Mouse (Mus musculus) fat pad, adult 2 months (tissue): ENCODE data around the gene Rps6kc1.
"Not testable (repeated sequence)": the region's sequence is repeated elsewhere in the genome, so short reads cannot be mapped to it uniquely, and the experiment has no call there.

Experiments
- DNase-seq: peaks from one replicate; pipeline ENCODE4 v3.0.0-alpha.2; 2011; ENCODE audit warnings: low read depth, low spot score; ENCODE audit errors: extremely low read depth

Rps6kc1 gene

DNA sequence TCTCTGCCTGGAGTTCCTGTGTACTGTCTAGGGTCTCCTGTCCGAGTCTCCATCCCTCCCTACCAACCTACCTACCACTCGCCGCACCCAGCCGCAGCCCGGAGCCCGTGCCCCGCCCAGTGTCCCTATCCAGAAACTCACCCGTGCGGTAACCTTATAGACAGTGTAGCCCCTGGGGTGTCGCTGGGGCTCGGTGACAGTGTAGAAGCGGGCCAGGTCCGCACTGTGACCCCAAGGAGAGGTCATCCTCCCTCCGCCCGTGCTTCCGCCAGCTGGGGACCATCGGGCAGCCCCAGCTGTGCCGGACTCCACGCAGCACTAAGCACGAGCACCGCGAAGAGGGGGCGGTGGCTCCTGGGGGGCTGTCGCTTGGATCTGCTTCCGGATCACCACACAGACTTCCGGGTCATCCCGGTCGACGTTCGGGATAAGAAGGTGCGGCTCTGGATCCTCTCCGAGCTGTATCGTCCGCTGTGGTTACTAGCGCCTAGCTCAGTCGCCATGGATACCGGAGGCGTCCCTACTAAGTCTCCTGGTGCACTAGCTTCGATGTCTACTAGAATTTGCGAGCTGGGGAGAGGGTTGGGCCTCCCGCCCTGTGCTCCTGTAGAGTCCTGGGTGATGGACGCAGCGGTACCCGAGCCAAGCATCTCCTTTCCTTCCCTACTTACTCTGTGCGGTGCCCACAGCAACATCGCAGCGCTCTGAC lies at the start of gene Rps6kc1:
Rps6kc1 (minus strand) TSS at position 356 of the 709 bp plus-strand sequence.
- DNase-seq = no peak

DNA sequence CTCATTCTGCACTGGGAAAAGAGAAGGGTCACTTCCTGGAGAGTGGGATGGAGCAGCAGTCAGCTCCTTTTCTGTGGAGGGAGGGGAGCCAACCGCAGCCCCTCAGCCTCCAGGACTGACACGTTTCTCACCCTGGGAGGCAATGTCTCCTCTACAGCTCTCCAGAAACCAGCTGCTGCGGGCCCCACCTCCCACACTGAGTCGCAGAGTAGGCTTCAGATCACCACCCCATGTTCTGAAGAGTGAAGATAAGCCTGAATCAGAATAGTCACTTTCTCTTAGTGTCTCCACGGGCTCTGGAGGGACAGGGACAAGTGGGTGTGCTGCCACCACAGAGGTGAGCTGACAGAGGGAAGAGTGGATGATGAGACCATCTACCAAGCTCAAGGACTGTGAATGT lies 47.3 kb upstream of the Rps6kc1 start:
- no peak for DNase-seq

DNA sequence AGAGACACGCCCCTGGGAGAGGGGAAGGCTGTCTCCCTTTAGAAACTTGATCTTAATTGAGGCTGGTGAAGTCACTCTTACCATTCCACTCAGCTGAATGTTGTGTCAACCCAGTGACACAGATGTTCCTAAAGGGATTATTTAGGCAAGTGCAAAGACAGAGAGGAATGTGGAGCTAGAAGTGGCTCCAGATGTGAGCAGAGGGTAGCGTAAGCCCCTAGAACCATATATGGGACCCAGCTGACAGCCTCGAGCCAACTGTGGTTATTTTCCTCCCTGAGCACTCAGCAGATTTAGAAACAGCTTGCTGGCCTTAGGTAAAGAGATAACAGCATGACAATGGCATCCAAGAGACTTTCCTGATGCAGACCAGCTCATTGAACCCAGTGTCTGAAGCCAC lies 41.4 kb upstream of the Rps6kc1 start:
- no peak for DNase-seq

DNA sequence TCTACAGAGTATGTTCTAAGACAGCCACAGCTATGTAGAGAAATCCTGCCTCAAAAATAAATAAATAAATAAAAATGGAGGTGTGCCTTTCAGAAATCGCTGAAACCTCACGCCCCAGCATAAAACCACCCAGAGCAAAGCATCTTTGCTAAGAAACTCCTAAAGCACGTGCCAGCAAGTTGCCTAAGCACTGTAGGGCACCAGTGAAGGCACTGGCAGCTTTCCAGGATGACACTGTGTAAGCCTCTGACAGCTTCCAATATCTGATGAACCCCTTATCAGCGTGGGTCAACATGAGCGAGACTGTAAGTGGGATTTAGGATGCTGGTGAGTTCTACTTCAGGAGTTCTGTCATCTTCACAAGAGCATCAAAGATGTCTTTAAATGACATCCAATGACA lies 39.4 kb upstream of the Rps6kc1 start:
- DNase-seq = no peak

DNA sequence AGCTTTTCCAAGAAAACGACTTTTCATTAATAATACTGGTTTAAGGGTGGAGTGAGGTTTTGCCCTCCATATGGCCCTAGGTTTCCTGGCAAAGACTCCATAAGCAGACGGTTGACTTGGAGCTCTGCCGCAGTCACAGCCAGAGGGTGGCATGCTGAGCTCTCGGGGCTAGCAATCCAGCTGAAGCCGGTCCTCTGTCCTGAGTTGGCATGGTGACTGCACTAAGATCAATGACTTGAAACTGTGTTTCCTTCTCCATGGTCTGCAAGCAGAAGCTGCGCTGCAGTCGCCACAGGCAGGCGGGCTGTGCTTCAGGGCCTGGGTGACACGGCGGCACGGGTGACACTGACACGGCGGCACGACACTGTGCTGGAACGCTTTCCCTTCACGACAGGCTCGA lies 37.3 kb upstream of the Rps6kc1 start:
- DNase-seq = no peak

DNA sequence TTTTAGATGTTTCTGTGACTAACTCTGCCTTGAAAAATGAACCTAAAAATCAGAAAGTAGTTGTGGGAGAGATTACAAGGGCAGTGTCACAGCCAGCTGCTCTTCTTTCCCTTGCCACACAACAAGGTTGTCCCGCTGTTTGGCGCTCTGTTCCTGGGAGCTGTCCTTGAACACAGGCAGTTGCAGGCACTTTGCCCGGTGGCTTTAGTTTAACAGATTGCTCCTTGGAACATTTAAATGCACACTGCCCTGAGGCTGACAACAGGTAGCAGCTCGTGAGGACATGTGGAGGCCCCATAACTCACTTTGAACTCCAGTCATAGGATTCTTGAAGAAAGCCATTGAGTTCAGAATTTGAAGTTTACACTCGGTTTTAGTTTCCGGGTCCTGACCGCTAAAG lies 36.9 kb upstream of the Rps6kc1 start:
- DNase-seq = peak; percentile 90

DNA sequence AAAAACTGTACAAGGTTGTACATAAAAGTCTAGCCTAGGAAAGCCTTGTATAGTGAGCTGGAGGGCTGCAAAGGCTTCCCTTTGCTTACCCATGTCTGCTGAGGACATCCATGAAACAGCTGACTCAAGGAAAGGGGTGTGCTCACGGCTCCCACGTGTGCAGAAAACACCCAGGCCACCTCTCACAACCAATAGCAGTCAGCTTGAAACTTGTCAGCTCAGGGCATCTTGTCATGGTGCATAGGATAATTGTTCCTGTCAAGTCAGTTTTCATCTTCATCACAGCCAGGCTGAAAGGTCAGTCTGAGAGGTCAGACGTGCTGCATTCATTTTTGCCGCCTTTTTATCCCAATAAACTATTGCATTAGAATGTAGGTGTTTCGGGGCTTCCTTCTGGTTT lies 36.4 kb upstream of the Rps6kc1 start:
- DNase-seq = no peak

DNA sequence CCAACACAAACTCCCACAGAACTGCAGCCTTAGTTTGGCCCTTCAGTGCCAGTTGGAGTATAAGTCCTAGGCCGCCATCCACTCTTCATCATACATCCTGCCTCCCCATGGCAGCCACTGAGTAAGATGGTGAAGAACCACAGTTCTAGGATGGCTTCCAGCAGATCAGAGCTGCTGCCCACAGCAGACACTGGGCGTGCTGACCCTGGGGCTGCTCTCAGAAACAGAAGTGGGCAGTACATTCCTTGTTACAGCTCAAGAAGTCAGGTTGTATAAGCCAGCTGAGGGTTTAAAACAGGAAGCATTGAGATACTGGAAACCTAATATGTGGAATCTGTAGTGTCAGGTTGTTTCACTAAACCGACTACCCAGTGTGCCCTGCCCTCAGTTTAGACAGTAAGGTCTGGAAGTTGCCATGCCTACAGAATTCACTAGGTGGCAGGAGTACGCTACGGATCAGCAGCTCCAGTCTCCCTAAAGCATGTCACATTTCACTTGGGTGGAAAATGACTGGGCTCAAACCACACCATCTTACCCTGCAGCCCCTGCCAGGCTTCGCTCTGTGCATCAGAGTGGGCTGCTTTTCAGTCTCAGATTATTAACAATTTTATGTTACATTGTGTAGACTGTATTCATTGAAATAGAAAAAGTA lies 32.7 kb upstream of the Rps6kc1 start:
- DNase-seq = no peak

DNA sequence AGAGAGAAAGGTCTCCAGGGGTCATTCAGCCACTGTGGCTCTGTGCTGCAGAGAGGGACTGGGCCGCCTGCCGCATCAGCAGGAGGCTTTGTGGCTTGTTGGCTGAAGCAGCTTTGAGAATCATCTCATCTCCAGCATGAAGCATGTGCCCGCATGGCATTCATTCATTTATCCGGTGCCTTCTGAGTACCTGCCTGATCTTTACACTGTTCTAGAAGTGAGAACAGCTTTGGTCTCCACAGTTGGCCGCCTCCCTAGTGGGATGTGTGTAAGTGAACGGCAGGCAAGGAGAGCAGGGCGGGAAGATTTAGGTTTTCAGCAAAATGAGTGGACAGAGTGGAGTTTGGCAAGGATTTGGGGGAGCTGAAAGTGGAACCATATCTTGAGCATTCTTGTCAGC lies 28.2 kb upstream of the Rps6kc1 start:
- DNase-seq = no peak

DNA sequence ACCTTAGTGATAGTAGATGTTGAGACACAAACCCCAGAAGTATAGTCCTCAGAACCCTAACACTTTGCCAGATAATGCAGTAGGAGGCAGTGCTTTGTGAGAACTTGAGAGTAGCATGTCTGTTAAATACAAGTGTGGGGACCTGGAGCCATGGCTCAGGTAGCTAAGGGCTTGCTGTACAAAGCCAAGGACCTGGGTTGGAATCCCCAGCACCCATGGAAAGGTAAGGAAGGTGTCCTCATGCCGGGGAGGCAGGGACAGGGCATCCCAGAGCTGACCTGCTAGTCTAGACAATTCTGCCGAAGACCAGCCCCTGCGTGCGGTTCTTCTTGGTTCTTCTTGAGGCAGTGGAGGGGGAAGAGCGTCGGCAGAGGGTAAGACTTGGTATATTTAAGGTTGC lies 18.6 kb upstream of the Rps6kc1 start:
- DNase-seq = no peak

DNA sequence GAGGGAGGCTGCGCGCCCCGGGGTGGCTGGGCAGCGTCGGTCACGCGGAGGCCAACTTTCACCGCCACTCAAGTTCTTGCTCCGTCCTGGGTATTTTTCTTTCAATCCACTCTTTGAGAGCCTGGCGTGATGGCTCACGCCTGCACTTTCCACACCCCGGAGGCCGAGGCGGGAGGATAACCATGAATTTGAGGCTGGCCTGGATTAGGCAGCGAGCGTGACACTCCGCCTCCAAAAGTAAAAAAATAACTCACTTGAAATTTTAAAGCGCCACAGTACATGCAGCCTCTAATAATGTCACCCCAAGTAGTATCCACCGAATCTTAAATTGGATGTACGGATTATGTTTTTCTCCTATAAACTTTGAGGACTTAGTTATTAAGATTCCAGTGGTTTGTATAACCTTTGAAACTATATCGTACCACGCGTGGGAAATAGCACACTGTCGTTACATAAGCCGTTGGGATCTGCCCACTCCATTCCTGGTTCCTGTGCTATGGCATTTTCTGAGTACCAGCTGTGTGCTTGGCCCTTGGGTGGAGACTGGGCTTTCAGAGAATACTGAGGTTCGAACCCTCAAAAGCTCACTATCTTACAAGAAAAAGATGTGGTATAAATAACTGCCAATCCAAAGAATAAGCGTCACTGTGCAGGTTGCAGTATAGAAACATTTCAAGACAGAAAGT lies 17.6 kb upstream of the Rps6kc1 start:
- no peak for DNase-seq

DNA sequence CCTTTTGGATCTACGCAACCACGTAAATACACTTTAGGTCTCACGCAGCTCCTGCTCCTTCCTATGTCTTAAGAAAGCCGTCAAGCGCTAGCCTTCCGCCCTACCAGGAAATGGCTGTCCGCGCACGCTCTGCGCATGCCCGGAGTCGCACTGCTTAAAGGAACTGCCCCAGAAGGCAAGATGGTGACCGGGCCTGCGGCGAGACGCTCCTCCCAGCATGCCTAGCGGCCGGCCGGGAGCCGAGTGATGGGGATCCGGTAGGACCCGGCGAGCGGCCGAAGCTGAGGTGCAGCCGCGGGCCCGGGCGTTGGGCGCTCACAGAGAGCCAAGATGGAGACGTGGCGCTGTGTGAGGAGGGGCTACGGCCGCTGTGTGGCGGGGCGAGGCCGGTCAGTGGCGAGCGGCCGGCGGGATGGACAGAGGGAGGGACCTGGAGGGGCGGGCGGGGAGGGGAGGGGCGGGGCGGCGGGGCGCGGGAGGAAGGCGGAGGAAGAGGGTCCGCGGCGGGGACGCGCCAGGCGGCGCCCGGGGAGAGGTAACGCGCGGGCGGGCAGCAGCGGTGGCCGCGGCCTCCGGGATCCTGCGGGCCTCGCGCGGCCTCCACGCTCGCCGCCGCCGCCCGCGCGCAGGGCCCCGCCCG lies 16.9 kb upstream of the Rps6kc1 start:
- peak; percentile 85 for DNase-seq

DNA sequence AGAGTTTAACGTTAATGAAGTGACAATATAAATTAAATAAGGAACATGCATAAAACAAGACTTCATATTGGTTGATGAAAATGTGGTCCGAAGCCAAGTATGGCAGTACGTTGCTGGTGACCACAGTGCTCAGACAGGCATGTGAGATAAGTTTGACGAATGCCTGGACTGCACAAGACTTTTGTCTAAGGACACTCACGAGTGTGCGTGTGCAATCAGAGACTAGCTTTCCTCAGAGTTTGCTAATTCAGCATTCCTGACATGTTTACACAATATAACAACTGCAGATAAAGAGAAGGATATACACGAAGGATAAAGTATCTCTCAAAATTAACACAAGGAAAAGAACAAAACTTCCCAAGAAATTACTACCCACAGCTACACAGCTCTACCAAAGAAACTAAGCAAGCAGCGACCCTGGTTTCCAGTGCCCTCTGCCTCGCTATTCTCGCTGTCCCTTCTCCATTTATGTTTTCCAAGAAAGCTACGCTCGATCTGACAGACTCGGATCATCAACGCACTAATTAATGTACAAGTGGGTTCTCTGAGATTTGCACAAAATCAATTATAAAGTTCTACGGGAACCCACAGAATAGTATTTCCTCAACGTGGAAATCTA lies 16.3 kb upstream of the Rps6kc1 start:
- DNase-seq = no peak

DNA sequence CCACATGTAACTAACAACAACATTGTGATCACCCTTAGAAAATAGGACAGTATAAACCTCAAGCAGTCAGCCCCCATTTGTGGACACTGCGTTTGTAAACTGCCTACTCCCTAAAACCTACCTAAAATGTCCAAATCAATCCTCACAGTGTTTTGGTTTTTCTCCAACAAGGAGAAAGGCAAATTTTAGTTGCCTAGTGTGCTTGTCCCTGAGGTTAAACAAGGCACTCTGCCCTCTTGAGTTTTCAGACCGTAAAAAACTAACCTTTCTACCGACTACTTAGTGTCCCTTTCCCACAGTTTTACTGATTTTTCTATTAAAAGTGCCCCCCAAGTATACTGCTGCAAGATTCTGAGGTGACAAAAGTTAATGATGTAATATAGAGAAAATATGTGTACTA lies 15.7 kb upstream of the Rps6kc1 start:
- no peak for DNase-seq

DNA sequence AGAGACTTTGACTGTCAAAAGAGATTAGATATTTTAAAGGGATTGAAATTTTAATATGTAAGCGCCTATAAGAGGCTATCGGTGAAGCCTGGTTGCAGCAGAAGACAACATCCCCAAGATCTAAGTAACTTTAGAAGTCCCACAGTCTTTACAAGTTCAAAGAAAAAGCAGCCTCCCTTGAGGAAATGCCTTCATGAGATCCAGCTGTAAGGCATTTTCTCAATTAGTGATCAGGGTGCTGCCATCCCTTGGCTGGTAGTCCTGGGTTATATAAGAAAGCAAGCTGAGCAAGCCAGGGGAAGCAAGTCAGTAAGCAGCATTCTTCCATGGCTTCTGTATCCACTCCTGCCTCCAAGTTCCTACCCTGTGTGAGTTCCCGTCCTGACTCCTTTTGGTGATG lies 13.2 kb upstream of the Rps6kc1 start, which contains the start of gene Angel2:
Angel2 (plus strand) TSS at position 301 of the 400 bp plus-strand sequence.
- DNase-seq = not testable (repeated sequence)

DNA sequence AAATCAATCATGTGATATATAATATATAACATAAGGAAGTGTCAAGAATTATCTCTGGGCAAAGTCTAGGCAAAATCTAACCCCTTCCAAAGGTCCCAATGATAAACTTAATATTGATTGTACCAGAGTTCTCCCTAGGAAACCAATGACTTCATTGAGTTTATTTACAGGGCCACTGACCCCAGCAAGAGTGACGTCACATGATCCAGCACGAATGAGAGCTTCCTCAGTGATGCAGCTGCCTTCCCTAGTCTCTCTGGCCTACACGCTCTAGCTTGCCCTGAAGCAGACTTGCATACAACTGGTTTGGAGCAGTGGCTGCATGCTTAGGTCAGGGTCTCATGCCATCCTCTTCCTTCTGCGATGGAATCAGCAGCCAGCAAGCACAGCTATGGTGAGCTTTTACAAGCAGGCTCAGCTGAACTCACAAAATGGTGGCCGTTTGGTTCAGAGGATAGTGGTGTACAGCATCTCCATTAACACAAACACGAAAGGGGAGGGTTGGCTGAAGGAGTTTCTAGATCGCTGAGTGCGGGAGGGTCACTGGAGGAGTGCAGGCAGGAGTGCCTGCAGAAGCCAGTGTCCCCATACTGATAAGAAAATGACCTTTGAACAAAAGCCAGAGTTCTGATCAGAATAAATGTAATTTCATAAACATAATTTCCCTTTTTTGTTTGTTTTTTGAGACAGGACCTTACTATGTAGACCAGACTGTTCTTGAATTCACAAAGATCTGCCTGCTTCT lies 8.3 kb upstream of the Rps6kc1 start:
- no peak for DNase-seq

DNA sequence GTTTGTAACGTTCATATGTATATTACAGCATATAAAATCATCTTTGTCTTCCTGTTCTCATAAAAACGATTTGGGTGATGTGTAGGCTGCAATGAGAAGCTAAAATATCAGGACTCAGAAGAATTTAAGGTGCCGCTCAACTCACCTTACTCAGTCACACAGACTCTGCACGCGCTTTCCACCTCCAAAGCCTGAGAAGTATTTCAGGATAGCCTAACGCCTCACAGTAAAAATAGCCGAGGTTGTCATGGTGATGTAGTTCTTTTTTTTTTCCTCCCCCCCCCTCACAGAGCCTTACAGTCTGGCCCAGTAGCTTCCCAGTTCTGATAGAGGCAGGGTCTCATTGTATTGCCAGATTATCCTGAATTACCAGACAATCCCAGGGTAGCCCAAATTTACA lies 7.4 kb upstream of the Rps6kc1 start:
- DNase-seq = no peak

DNA sequence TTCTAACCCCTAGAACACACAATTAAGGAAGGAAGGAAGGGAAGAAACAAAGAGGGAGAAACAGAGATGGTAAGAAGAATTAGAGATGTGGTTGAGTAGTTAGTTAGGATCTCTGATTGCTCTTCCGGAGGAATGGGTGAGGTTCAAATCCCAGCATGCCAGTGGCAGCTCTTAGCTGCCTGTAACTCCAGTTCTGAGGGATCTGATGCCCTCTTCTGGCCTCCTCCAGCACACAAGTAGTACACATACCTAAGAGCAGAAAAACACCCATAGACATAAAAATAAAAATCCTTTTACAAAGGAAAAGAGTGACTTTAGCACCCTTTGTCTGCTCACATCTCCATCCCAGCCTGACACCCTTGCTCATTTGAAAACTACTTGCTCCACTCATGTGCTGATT lies 1.1 kb upstream of the Rps6kc1 start:
- DNase-seq = no peak

DNA sequence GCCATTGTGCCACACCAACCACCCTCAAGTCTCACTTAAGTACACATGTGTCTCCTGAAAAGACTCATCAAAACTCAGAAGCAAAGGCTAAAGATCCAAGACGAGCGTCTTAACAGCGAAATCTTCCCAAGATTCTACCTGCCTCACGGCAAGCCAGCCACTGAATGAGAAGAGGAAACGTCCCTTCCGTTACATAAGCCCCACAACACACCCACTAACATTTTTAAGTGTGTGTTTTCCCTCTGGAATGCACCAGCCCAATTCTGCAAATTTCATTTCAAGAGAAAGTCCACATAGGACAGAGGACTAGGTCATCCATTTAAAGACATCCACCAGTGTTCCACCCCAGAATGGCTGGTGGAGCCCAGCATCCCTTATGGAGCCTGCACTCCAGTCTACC lies 734 bp downstream of the Rps6kc1 start:
- no peak for DNase-seq

DNA sequence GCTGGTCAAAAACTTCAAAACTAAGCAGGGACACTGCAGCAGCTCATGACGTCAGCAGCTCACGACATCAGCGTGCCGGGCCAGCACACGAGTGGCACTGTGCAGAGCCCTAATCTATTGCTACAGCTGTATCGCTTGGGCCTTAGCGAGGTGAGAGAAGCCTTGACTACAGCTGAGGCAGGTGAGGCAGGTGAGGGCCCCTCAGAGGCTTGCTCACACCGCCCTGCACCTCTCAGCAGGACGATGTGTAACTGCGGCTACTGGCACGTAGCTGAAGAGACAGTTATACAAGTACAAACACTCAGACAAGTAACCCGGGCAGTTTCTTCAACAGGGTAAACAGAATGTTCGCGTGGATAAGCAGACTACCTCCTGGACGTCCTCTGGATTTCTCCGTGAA lies 6.9 kb downstream of the Rps6kc1 start:
- no peak for DNase-seq

DNA sequence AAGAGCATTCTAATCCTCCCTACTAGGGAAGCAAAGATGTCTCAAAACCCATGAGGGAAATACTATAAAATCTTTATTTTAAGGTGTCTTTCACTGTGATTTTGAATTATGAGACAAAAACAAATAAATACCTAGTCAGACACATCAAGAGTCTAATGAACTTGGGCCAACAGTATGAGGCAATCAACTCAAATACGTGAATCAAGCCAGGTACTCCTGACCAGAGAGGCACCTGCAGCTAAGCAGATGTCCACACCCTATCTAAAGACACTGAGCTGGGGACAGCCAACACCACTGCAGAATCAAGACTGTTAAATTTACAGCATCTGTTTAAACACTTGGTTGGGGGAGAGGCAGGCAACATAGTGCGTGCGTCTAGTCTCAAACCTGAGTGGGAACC lies 7.4 kb downstream of the Rps6kc1 start:
- no peak for DNase-seq
